Mouse (Mus musculus): ENCODE results near the gene Setd6. TPM values are rescaled to one million over a fixed set of nuclear protein-coding genes. Genes with fewer than 3 reads are reported as not detected.

Gene Setd6
- polyA plus RNA-seq, 1 experiment from 2014 or later, result 34.3 TPM

DNA sequence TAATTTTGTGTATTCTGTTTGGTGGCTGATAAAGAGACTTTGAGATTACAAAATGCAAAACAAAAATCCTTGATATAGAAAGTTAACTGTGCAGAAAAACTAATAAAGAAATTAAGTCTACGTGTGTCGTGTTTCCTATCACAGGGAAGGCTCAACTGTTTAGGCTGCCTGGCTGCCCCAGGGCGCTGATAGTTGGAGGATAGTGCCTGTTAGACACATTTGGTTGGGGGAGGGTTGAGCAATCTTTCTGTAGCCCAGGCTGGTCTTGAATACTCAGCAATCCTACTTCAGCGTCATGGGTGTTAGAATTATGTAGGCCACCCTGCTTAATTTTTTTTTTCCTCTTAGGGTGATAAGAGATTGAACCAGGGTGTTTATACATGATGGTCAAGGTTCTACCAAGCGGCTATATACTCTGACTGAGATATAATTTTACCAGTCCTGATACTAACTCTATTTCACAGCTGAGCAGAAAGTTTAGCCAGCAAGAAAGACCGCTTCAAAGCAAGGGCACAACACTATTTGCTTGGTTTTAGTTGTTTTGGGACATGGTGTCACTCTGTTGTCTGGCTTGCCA is 756 bp upstream of the Setd6 start:
- Histone ChIP-seq H3K9ac (ENCODE audit: low read depth, low read length) (no peak overlapping the region), H3K27ac (ENCODE audit: low read length) (no peak overlapping the region)
- 90% methylated on average over 6 of the region's 6 CpGs for WGBS

DNA sequence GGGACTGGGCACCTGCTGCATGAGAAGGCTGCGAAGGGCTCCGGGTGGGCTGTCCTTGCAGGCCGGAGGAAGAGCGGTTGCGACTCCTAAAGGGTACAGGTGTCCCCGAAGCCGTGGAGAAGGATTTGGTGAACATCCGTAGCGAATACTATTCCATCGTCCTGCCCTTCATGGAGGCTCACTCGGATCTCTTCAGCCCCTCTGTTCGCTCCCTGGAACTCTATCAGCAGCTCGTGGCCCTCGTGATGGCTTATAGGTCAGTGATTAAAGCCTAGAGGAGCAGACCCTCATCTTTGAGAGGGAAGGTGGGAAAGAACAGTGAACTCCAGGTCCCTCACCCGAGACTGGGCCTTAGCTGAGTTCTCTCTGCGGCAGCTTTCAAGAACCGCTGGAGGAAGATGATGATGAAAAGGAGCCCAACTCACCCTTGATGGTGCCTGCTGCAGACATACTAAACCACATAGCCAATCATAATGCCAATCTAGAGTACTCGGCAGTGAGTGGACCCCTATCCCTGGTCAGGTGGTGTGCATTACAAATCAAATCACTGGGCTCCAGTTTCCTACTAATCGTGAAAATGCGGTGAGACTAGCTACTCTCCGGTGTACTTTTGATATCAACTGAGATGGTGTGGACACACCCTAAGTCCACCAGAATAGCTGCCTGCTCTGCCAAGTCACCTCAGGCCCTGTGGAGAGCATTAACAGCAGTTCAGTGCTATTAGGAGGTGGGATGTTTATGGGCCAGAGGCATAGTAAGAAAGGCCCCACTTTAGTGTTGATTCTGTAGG is 1.1 kb downstream of the Setd6 start:
- no peak for ATAC-seq
- peak overlapping the region; percentile 65; the same call in 1 of the 2 replicates for H3K27ac ChIP-seq (ENCODE audit: low read length)
- H3K36me3 ChIP-seq (ENCODE audit: control insufficient read depth, insufficient read depth, low read length), result peaks cover 18% of the 10 kb centered on the region

More for the DNA sequence above, 756 bp upstream of the Setd6 start:
- peaks cover 16% of the 10 kb centered on the region for H3K4me1 ChIP-seq (ENCODE audit: control insufficient read depth, insufficient read depth, low read length)
- peaks cover 32% of the 10 kb centered on the region for H3K36me3 ChIP-seq (ENCODE audit: control insufficient read depth, insufficient read depth, low read length)
- peak overlapping the region; percentile 92 for H3K4me2 ChIP-seq (ENCODE audit: low read length)
- no peak overlapping the region; the same call in 1 of the 2 replicates for H3K4me3 ChIP-seq (ENCODE audit: low read depth, low read length)
- H3K9me3 ChIP-seq (replicated peaks; ENCODE audit: control insufficient read depth, low read length, poor library complexity, severe bottlenecking), result no peaks in the 10 kb centered on the region
- no peak for ATAC-seq
- no peaks in the 10 kb centered on the region for H3K27me3 ChIP-seq (ENCODE audit: control insufficient read depth, insufficient read depth, low read depth, low read length)

DNA sequence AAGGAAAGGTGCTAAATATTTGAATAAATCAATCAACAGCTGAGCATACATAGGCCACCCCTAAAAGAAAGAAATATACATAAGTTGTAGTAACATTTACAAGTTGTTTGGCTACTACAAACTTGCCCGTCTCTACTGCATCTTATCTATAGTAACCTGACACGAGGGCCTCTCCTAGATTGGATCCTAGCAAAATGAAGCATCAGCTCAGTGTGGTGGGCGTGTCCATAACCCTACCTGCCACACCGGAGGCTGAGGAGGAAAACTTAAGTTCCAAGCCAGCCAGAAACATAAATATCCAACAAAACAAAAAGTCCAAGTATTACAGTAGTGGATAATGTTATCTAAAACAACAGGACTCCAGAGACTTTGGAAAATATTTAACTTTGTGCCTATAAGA is 11.9 kb downstream of the Setd6 start:
- H3K27me3 ChIP-seq (ENCODE audit: control insufficient read depth, insufficient read depth, low read depth, low read length), result no peaks in the 10 kb centered on the region
- no peaks in the 10 kb centered on the region for H3K4me1 ChIP-seq (ENCODE audit: control insufficient read depth, insufficient read depth, low read length)
- no peak overlapping the region for H3K4me3 ChIP-seq (ENCODE audit: low read depth, low read length)
- H3K36me3 ChIP-seq (ENCODE audit: control insufficient read depth, insufficient read depth, low read length), result peaks cover 59% of the 10 kb centered on the region
- no peak overlapping the region for H3K27ac ChIP-seq (ENCODE audit: low read length)
- no peak overlapping the region for H3K9ac ChIP-seq (ENCODE audit: low read depth, low read length)
- no peak overlapping the region for H3K4me2 ChIP-seq (ENCODE audit: low read length)
- H3K9me3 ChIP-seq (replicated peaks; ENCODE audit: control insufficient read depth, low read length, poor library complexity, severe bottlenecking), result no peaks in the 10 kb centered on the region
- no peak for ATAC-seq
- 93% methylated on average over 4 of the region's 4 CpGs for WGBS

More for the DNA sequence above, 1.1 kb downstream of the Setd6 start:
- Histone ChIP-seq H3K4me1 (ENCODE audit: control insufficient read depth, insufficient read depth, low read length) (peaks cover 16% of the 10 kb centered on the region), H3K9ac (ENCODE audit: low read depth, low read length) (peak overlapping the region; percentile 69), H3K9me3 (replicated peaks; ENCODE audit: control insufficient read depth, low read length, poor library complexity, severe bottlenecking) (no peaks in the 10 kb centered on the region), H3K4me3 (ENCODE audit: low read depth, low read length) (peak overlapping the region; percentile 59), H3K4me2 (ENCODE audit: low read length) (peak overlapping the region; percentile 92), H3K27me3 (ENCODE audit: control insufficient read depth, insufficient read depth, low read depth, low read length) (no peaks in the 10 kb centered on the region)
- 20% methylated on average over 21 of the region's 21 CpGs for WGBS

DNA sequence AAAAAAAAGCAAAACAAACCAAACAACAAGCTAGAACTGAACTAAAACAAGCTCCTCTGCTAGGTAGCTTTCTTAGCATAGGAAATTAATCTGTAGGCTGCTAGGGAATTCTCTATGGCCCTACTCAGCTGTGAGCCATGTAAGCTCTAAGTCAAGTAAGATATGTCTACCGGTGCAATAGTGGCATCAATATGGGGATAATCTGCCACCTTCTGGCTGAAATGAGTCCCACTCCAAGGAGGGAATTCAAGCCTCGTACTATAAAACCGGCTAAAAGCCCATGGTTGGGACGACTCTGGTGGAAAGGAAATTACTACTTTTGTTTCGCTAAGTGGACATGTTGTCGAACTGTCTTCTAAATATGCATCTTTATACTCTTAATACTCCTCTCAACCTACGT is 22.9 kb downstream of the Setd6 start:
- Histone ChIP-seq H3K4me2 (ENCODE audit: low read length) (no peak overlapping the region), H3K36me3 (ENCODE audit: control insufficient read depth, insufficient read depth, low read length) (peaks cover 50% of the 10 kb centered on the region), H3K9me3 (replicated peaks; ENCODE audit: control insufficient read depth, low read length, poor library complexity, severe bottlenecking) (no peaks in the 10 kb centered on the region), H3K4me1 (ENCODE audit: control insufficient read depth, insufficient read depth, low read length) (no peaks in the 10 kb centered on the region), H3K27me3 (ENCODE audit: control insufficient read depth, insufficient read depth, low read depth, low read length) (no peaks in the 10 kb centered on the region), H3K4me3 (ENCODE audit: low read depth, low read length) (no peak overlapping the region), H3K9ac (ENCODE audit: low read depth, low read length) (no peak overlapping the region), H3K27ac (ENCODE audit: low read length) (no peak overlapping the region)
- WGBS, result 73% methylated on average over 7 of the region's 7 CpGs
- ATAC-seq, result no peak

DNA sequence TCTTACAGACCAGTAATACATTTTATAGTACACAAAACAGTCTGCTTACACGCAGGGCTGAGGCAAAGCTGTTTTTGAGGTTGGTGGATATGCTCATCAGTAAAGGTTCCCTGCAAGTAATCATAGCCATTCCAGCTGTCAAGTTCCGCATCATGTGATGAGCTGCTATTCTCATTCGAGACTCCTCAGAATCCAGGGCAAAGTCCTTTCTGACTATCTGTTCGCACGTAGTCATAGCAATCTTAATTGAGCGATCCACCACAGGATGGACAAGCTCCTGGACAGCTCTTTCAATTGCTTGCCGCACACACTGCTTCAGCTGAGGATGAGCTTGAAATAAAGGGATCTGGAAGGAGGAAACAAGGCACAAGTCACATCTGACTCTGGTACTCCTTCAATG is 26.1 kb downstream of the Setd6 start:
- H3K27me3 ChIP-seq (ENCODE audit: control insufficient read depth, insufficient read depth, low read depth, low read length), result no peaks in the 10 kb centered on the region
- no peak overlapping the region for H3K4me3 ChIP-seq (ENCODE audit: low read depth, low read length)
- no peak overlapping the region for H3K27ac ChIP-seq (ENCODE audit: low read length)
- no peak for ATAC-seq
- no peak overlapping the region for H3K9ac ChIP-seq (ENCODE audit: low read depth, low read length)
- H3K36me3 ChIP-seq (ENCODE audit: control insufficient read depth, insufficient read depth, low read length), result peaks cover 60% of the 10 kb centered on the region
- no peak overlapping the region for H3K4me2 ChIP-seq (ENCODE audit: low read length)
- 91% methylated on average over 7 of the region's 7 CpGs for WGBS
- no peaks in the 10 kb centered on the region for H3K9me3 ChIP-seq (replicated peaks; ENCODE audit: control insufficient read depth, low read length, poor library complexity, severe bottlenecking)
- no peaks in the 10 kb centered on the region for H3K4me1 ChIP-seq (ENCODE audit: control insufficient read depth, insufficient read depth, low read length)

DNA sequence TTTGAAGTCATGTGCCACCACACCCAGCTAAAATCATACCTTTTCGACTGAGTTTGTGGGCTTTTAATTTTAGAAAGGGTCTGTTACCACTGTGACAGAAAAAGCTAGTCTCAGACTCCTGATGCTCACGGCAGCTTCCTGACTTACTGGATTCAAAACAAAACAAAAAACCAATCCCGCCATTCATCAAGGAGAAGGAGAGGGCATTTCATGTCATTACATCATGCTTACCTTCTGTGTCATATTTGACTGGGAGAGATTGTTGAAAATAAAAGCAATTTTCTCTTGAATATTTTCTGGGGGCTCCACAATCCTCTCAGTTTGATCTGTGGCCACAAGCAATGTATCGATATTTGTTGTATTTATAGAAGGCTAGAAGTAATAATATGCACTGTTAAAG is 32.3 kb downstream of the Setd6 start:
- Histone ChIP-seq H3K4me3 (ENCODE audit: low read depth, low read length) (no peak overlapping the region), H3K27ac (ENCODE audit: low read length) (no peak overlapping the region), H3K4me1 (ENCODE audit: control insufficient read depth, insufficient read depth, low read length) (no peaks in the 10 kb centered on the region), H3K9ac (ENCODE audit: low read depth, low read length) (no peak overlapping the region), H3K27me3 (ENCODE audit: control insufficient read depth, insufficient read depth, low read depth, low read length) (no peaks in the 10 kb centered on the region), H3K36me3 (ENCODE audit: control insufficient read depth, insufficient read depth, low read length) (peaks cover 58% of the 10 kb centered on the region), H3K4me2 (ENCODE audit: low read length) (no peak overlapping the region), H3K9me3 (replicated peaks; ENCODE audit: control insufficient read depth, low read length, poor library complexity, severe bottlenecking) (no peaks in the 10 kb centered on the region)
- WGBS, result 96% methylated on average over 4 of the region's 4 CpGs
- no peak for ATAC-seq

DNA sequence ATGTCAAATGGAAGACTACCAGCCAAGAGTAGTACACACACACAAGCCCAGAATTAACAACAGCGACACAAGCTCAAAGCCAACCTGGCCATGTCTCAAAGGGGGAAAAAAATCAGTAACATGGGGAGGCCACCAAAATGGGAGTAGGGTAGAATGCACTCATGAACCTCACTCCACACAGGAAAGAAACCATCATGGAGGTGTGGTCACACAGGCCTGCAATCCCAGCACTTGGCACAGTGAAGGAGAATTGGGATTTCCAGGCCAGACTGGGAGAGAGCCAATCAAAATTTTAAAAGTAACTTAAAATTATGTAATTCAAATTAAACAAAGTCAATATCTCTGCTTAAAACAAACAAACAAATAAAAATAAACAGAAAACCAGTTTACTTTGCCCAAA is 36.2 kb downstream of the Setd6 start:
- H3K36me3 ChIP-seq (ENCODE audit: control insufficient read depth, insufficient read depth, low read length), result peaks cover 45% of the 10 kb centered on the region

DNA sequence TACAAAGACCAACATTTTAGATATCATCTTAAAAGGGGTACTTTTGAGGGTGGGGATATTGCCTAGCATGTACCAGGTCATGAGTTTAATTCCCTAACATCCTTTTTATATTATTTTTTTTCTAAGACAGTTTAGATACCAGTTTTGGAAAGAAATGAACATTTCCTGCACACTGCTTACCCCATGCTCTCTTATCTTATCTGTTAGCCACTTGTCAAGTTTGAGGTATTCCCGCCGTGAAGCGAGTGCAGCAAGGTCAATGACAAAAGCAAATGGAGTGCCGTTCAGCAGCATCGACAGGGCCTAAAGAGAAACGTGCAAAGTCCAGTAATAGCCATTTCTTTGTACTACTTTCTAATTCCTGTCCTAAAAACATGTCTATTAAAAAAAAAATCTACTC is 44.6 kb downstream of the Setd6 start:
- Histone ChIP-seq H3K4me1 (ENCODE audit: control insufficient read depth, insufficient read depth, low read length) (no peaks in the 10 kb centered on the region), H3K9ac (ENCODE audit: low read depth, low read length) (no peak overlapping the region), H3K4me2 (ENCODE audit: low read length) (no peak overlapping the region), H3K4me3 (ENCODE audit: low read depth, low read length) (no peak overlapping the region), H3K27ac (ENCODE audit: low read length) (no peak overlapping the region), H3K27me3 (ENCODE audit: control insufficient read depth, insufficient read depth, low read depth, low read length) (no peaks in the 10 kb centered on the region), H3K9me3 (replicated peaks; ENCODE audit: control insufficient read depth, low read length, poor library complexity, severe bottlenecking) (no peaks in the 10 kb centered on the region), H3K36me3 (ENCODE audit: control insufficient read depth, insufficient read depth, low read length) (peaks cover 40% of the 10 kb centered on the region)
- ATAC-seq, result no peak
- WGBS, result 94% methylated on average over 6 of the region's 6 CpGs

More for the DNA sequence above, 36.2 kb downstream of the Setd6 start:
- Histone ChIP-seq H3K4me1 (ENCODE audit: control insufficient read depth, insufficient read depth, low read length) (no peaks in the 10 kb centered on the region), H3K4me2 (ENCODE audit: low read length) (no peak overlapping the region), H3K9ac (ENCODE audit: low read depth, low read length) (no peak overlapping the region), H3K9me3 (replicated peaks; ENCODE audit: control insufficient read depth, low read length, poor library complexity, severe bottlenecking) (no peaks in the 10 kb centered on the region), H3K4me3 (ENCODE audit: low read depth, low read length) (no peak overlapping the region), H3K27ac (ENCODE audit: low read length) (no peak overlapping the region), H3K27me3 (ENCODE audit: control insufficient read depth, insufficient read depth, low read depth, low read length) (no peaks in the 10 kb centered on the region)
- 100% methylated on average over 1 of the region's 1 CpGs for WGBS
- ATAC-seq, result no peak

DNA sequence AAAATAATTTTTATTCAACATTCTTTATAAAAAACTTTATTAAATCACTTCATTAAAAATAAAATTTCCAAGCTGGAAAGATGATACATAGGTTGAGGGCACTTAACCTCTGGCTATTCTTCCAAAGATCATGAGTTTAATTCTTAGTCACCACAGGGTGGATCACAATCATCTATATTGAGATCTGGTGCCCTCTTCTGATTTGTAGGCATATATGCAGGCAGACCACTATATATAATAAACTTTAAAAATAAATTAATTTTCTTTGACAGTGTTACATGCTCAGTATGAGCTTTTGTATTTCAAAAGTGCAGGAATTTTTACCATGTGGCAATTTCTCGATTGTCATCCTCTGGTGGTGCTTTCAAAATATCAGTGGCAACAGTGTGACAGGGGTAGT is 48.5 kb downstream of the Setd6 start:
- no peak overlapping the region for H3K4me3 ChIP-seq (ENCODE audit: low read depth, low read length)
- no peak overlapping the region for H3K4me2 ChIP-seq (ENCODE audit: low read length)
- no peak for ATAC-seq
- no peak overlapping the region for H3K9ac ChIP-seq (ENCODE audit: low read depth, low read length)
- no peaks in the 10 kb centered on the region for H3K4me1 ChIP-seq (ENCODE audit: control insufficient read depth, insufficient read depth, low read length)
- no peak overlapping the region for H3K27ac ChIP-seq (ENCODE audit: low read length)
- H3K9me3 ChIP-seq (replicated peaks; ENCODE audit: control insufficient read depth, low read length, poor library complexity, severe bottlenecking), result no peaks in the 10 kb centered on the region
- 90% methylated on average over 1 of the region's 1 CpGs for WGBS
- H3K36me3 ChIP-seq (ENCODE audit: control insufficient read depth, insufficient read depth, low read length), result peaks cover 43% of the 10 kb centered on the region
- no peaks in the 10 kb centered on the region for H3K27me3 ChIP-seq (ENCODE audit: control insufficient read depth, insufficient read depth, low read depth, low read length)
